ENCODE assay signal across 15 mouse cellular contexts in the genomic region with DNA sequence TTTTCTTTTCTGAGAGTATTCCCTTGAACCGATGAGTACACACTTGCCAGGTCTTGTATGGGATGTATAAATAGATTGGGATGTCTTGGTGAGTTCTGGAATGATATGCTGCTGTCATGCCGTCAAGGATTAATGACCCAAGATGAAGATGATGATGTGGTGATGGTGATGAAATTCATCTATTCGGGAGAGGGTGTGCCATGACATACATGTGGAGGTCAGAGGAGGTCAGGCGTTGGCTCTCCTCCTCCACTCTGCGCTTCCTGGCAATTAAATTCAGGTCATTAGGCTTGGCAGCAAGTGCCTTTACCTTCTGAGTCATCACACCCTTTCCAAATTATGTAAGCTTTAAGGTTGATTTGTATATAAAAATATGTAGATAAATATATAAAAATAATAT.
DNase-seq lines count a peak whose midpoint lies in the region; ATAC-seq lines count a peak whose summit lies in the region.
"Had no signal": no experiment of that assay in that cellular context is flagged by ENCODE, and none has a peak within 500 bp of the region (broad histone marks: within the 10 kb centered on the region; RNA-seq: fewer than 3 reads in every experiment).

No protein-coding gene starts in this region.

- H3K4me1 ChIP-seq in heart, embryonic 14.5 days (ENCODE audit: control insufficient read depth in 2 of 2, insufficient read depth in 2 of 2, low read length in 2 of 2) = peaks cover 12 to 26% of the 10 kb centered on the region in 2 experiments
- H3K4me1 ChIP-seq in neural tube, embryonic 15.5 days = peaks cover 14% of the 10 kb centered on the region
- H3K4me1 ChIP-seq in stomach, embryonic 16.5 days (ENCODE audit: control insufficient read depth, insufficient read depth, low read length) = peaks cover 9% of the 10 kb centered on the region
- H3K4me1 ChIP-seq: midbrain, embryonic 10.5 days had no signal

- H3K27ac ChIP-seq in heart, embryonic 14.5 days (replicated peaks in 1 of 2; ENCODE audit: control insufficient read depth in 1 of 2, insufficient read depth in 1 of 2, low read depth in 2 of 2, low read length in 2 of 2) = peak overlapping the region; percentile 41 to 89
- 0 out of 2 replicates have a peak overlapping the region, but pooled peaks have one; percentile 24 for H3K27ac ChIP-seq in neural tube, embryonic 15.5 days (replicated peaks)
- no peak overlapping the region for H3K27ac ChIP-seq in stomach, embryonic 16.5 days (ENCODE audit: low read length)
- H3K27ac ChIP-seq: hindbrain, embryonic 14.5 days; limb, embryonic 13.5 days; liver, embryonic 14.5 days; lung, embryonic 15.5 days; midbrain, embryonic 10.5 days had no signal

- WGBS in heart, embryonic 14.5 days = 37% methylated on average over 5 of the region's 5 CpGs
- WGBS in neural tube, embryonic 15.5 days = 75% methylated on average over 5 of the region's 5 CpGs
- WGBS in stomach, embryonic 16.5 days = 74% methylated on average over 5 of the region's 5 CpGs

- DNase-seq in heart, postnatal 4 days = no peak
- DNase-seq in neural tube, embryonic 10.5 days (ENCODE audit: extremely low spot score, low spot score) = no peak
- peak; percentile 39 for DNase-seq in cerebellum, adult 8-10 months
- DNase-seq in thymus, postnatal 4 days = no peak
- DNase-seq: retina, postnatal 1 day; thymus, postnatal 25 days had no signal

- no peak; the same call in 1 of the 2 replicates for ATAC-seq in heart, embryonic 14.5 days (ENCODE audit: insufficient number of reproducible peaks, insufficient read depth, low FRiP score, low read depth)
- no peak for ATAC-seq in neural tube, embryonic 15.5 days (ENCODE audit: low FRiP score)
- ATAC-seq in stomach, embryonic 16.5 days (ENCODE audit: insufficient read depth, low FRiP score) = 0 out of 2 replicates have a peak, but pooled peaks have one; percentile 9
- ATAC-seq: intestine, postnatal 0 days had no signal

- H3K27me3 ChIP-seq in heart, embryonic 14.5 days (ENCODE audit: control insufficient read depth, insufficient read depth, low read length) = no peaks in the 10 kb centered on the region
- no peaks in the 10 kb centered on the region for H3K27me3 ChIP-seq in neural tube, embryonic 15.5 days (replicated peaks)
- no peaks in the 10 kb centered on the region for H3K27me3 ChIP-seq in stomach, embryonic 16.5 days (ENCODE audit: control insufficient read depth, insufficient read depth, low read length)
- H3K27me3 ChIP-seq: limb, embryonic 13.5 days; lung, embryonic 15.5 days had no signal

- H3K4me3 ChIP-seq in heart, embryonic 14.5 days (ENCODE audit: control insufficient read depth in 1 of 2, insufficient read depth in 1 of 2, low read depth in 1 of 2, low read length in 2 of 2) = no peak overlapping the region
- no peak overlapping the region for H3K4me3 ChIP-seq in neural tube, embryonic 15.5 days (replicated peaks)
- no peak overlapping the region for H3K4me3 ChIP-seq in stomach, embryonic 16.5 days (replicated peaks; ENCODE audit: low read length)
- H3K4me3 ChIP-seq: limb, embryonic 13.5 days; lung, embryonic 15.5 days; midbrain, embryonic 10.5 days had no signal

- peaks cover 18% of the 10 kb centered on the region for H3K36me3 ChIP-seq in heart, embryonic 14.5 days (ENCODE audit: control insufficient read depth, insufficient read depth, low read length)
- H3K36me3 ChIP-seq in neural tube, embryonic 15.5 days = peaks cover 12% of the 10 kb centered on the region
- no peaks in the 10 kb centered on the region for H3K36me3 ChIP-seq in stomach, embryonic 16.5 days (ENCODE audit: control insufficient read depth, insufficient read depth, low read length)
- H3K36me3 ChIP-seq: limb, embryonic 13.5 days; lung, embryonic 15.5 days; midbrain, embryonic 10.5 days had no signal

- no peak overlapping the region for H3K9ac ChIP-seq in heart, embryonic 14.5 days (ENCODE audit: low read length)
- H3K9ac ChIP-seq in neural tube, embryonic 15.5 days (replicated peaks) = no peak overlapping the region
- H3K9ac ChIP-seq in stomach, embryonic 16.5 days (ENCODE audit: low read length) = no peak overlapping the region
- H3K9ac ChIP-seq: hindbrain, embryonic 14.5 days; limb, embryonic 13.5 days; liver, embryonic 14.5 days; lung, embryonic 15.5 days had no signal

- no peaks in the 10 kb centered on the region for H3K9me3 ChIP-seq in heart, embryonic 14.5 days (ENCODE audit: control insufficient read depth, low read length)
- no peaks in the 10 kb centered on the region for H3K9me3 ChIP-seq in neural tube, embryonic 15.5 days (replicated peaks)
- no peaks in the 10 kb centered on the region for H3K9me3 ChIP-seq in stomach, embryonic 16.5 days (replicated peaks; ENCODE audit: control insufficient read depth, low read length)
- H3K9me3 ChIP-seq: limb, embryonic 13.5 days; lung, embryonic 15.5 days; midbrain, embryonic 10.5 days had no signal

- H3K4me2 ChIP-seq in heart, embryonic 14.5 days (ENCODE audit: low read length) = 0 out of 2 replicates have a peak overlapping the region, but pooled peaks have one; percentile 51
- H3K4me2 ChIP-seq in neural tube, embryonic 15.5 days = no peak overlapping the region
- no peak overlapping the region for H3K4me2 ChIP-seq in stomach, embryonic 16.5 days (ENCODE audit: low read depth, low read length)
- H3K4me2 ChIP-seq: hindbrain, embryonic 14.5 days; limb, embryonic 13.5 days; lung, embryonic 15.5 days had no signal
